Comparison of ENCODE assay signal across 8 mouse cellular contexts in the genomic region with DNA sequence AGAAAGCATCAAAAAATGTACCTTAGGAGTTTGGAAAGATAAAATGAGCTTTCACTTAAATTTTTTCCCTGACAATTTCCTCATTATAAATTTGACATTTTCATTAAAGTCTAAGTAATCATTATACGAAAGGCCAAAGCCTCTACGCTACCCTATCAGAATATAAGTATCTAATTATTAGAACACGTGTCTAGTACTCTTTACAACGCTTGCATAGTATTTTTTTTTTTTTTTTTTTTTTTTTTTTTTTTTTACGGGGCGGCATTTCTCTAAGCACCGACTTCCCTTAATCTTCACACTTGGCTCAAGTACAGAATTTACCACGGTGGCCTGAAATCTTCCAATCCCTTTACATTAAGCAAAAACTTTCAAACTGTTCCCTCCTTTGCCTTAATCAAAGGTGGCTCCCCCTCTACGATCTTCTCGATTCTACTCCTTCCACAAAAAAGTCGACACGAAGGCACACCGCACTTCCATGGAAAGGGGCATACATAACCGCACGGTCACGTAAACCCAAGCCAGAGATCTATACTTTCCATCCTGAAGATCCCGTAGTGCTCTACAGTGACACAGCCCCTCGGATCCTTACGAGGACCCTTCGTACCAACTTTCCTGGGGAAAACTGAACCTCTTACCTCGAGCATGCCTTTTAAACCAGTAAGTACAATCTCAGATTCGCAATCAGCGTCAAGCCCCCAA. TPM values are rescaled to one million over a fixed set of nuclear protein-coding genes. Genes with fewer than 3 reads are reported as not detected.
A peak's percentile ranks its signal among the peaks of the same experiment; 100 is the strongest.
DNase-seq lines count a peak whose midpoint lies in the region; ATAC-seq lines count a peak whose summit lies in the region.

No protein-coding gene starts in this region.

- H3K27me3 ChIP-seq in megakaryocyte, embryonic 14.5 days (replicated peaks), result no peaks in the 10 kb centered on the region
- H3K27me3 ChIP-seq in heart, embryonic 16.5 days (ENCODE audit: control insufficient read depth, insufficient read depth, low read length), result no peaks in the 10 kb centered on the region

- no peak for ATAC-seq in megakaryocyte, adult 5-6 weeks (ENCODE audit: poor library complexity, severe bottlenecking)
- ATAC-seq in heart, embryonic 16.5 days (replicated peaks; ENCODE audit: extremely low read depth, insufficient read depth, low FRiP score), result no peak

- peaks cover 41% of the 10 kb centered on the region for H3K4me1 ChIP-seq in megakaryocyte, embryonic 14.5 days
- H3K4me1 ChIP-seq in heart, embryonic 16.5 days (ENCODE audit: control insufficient read depth, insufficient read depth, low read length), result peaks cover 16% of the 10 kb centered on the region

- peak overlapping the region; percentile 98 for H3K27ac ChIP-seq in heart, embryonic 16.5 days (ENCODE audit: low read length)

- DNase-seq in c-Kit-positive CD71-positive TER-119-negative erythroid progenitor cells, embryonic 14.5 days (ENCODE audit: low read depth), result peak; percentile 28
- peak; percentile 5 for DNase-seq in lung, postnatal 10 days
- no peak for DNase-seq in thymus, postnatal 25 days
- no peak for DNase-seq in right cerebral cortex, adult 18-20 months
- DNase-seq in left cerebral cortex, adult 8-10 months (ENCODE audit: low spot score in 2 of 2), result no peak

- peak overlapping the region; percentile 93 for H3K4me3 ChIP-seq in megakaryocyte, embryonic 14.5 days (replicated peaks)
- H3K4me3 ChIP-seq in heart, embryonic 16.5 days (ENCODE audit: low read length), result peak overlapping the region; percentile 95

- peak overlapping the region; percentile 93 for H3K9ac ChIP-seq in heart, embryonic 16.5 days (ENCODE audit: low read length)

- peak overlapping the region; percentile 77 for H3K4me2 ChIP-seq in heart, embryonic 16.5 days (ENCODE audit: low read depth, low read length)

- 3% methylated on average over 23 of the region's 23 CpGs for WGBS in heart, embryonic 16.5 days

- H3K9me3 ChIP-seq in megakaryocyte, embryonic 14.5 days, result no peaks in the 10 kb centered on the region
- no peaks in the 10 kb centered on the region for H3K9me3 ChIP-seq in heart, embryonic 16.5 days (replicated peaks; ENCODE audit: control insufficient read depth, low read length)

- H3K36me3 ChIP-seq in megakaryocyte, embryonic 14.5 days (replicated peaks; ENCODE audit: low read length), result peaks cover 25% of the 10 kb centered on the region
- H3K36me3 ChIP-seq in heart, embryonic 16.5 days (ENCODE audit: control insufficient read depth, insufficient read depth), result peaks cover 13% of the 10 kb centered on the region

RNA-seq across cellular contexts. Expression of a gene that starts 1.2 kb away (rescaled TPM):
- 23.9 and 39.5 TPM in 2 replicates for polyA plus RNA-seq in megakaryocyte, embryonic 14.5 days (2012; ENCODE audit: insufficient read depth, low replicate concordance)
- total RNA-seq in megakaryocyte, adult 5-6 weeks (2015), result 126 and 156 TPM in 2 replicates
- total RNA-seq in megakaryocyte, adult 5-6 weeks (2017), result 114 and 124 TPM in 2 replicates
- 45.4 and 47.9 TPM in 2 replicates for polyA plus RNA-seq in heart, embryonic 16.5 days (2015; fragmentation: Nextera tagmentation; extraction: Ambion mirVana)
- total RNA-seq in left cerebral cortex, adult 8-10 months (2022), result 10 to 100 TPM; 22.0 to 28.6 (median 25.5) TPM

RNA-seq across cellular contexts. Expression of a gene that starts 38.6 kb away (rescaled TPM):
- 13.0 and 27.7 TPM in 2 replicates for polyA plus RNA-seq in megakaryocyte, embryonic 14.5 days (2012; ENCODE audit: insufficient read depth, low replicate concordance)
- total RNA-seq in megakaryocyte, adult 5-6 weeks (2015), result 52.8 and 57.4 TPM in 2 replicates
- total RNA-seq in megakaryocyte, adult 5-6 weeks (2017), result 62.7 and 90.2 TPM in 2 replicates
- 105 and 113 TPM in 2 replicates for polyA plus RNA-seq in heart, embryonic 16.5 days (2015; fragmentation: Nextera tagmentation; extraction: Ambion mirVana)
- total RNA-seq in left cerebral cortex, adult 8-10 months (2022), result 100 to 1,000 TPM in 2 of 4 experiments, 10 to 100 TPM in 2; 77.0 to 100 (median 90.0) TPM

Comparison
In these comparisons a context has a peak if more than half of its experiments do, and no peak if none do; other contexts are left out.
1. DNase-seq: peak in c-Kit-positive CD71-positive TER-119-negative erythroid progenitor cells, embryonic 14.5 days (single experiment) and lung, postnatal 10 days (single experiment); none in thymus, postnatal 25 days (single experiment), right cerebral cortex, adult 18-20 months (single experiment) and left cerebral cortex, adult 8-10 months (0 of 2).